Mouse (Mus musculus) neural tube, embryonic 15.5 days (tissue): ENCODE results near the gene Klhl10. TPM values are rescaled to one million over a fixed set of nuclear protein-coding genes. Genes with fewer than 3 reads are reported as not detected.

Source experiments
- ATAC-seq: fragments of 200-750 bp; cut with Nextera tagmentation; 2 replicates; pipeline ENCODE4 v1.8.0; 2017; ENCODE audit warnings: mild to moderate bottlenecking, moderate TSS enrichment, moderate library complexity; ENCODE audit not compliant: low FRiP score
- H3K27ac ChIP-seq: fragments of 300-500 bp; sonication (generic); replicated peaks from 2 replicates; pipeline ENCODE4 v1.5.1; 2015; ENCODE audit warnings: mild to moderate bottlenecking, inconsistent platforms
- H3K27me3 ChIP-seq: fragments of 300-500 bp; sonication (generic); replicated peaks from 2 replicates; pipeline ENCODE4 v1.6.1; 2015; ENCODE audit warnings: inconsistent platforms
- H3K36me3 ChIP-seq: fragments of 300-500 bp; sonication (generic); 2 replicates; pipeline ENCODE4 v1.6.1; 2015; ENCODE audit warnings: inconsistent platforms
- H3K4me1 ChIP-seq: fragments of 300-500 bp; sonication (generic); 2 replicates; pipeline ENCODE4 v1.6.1; 2015; ENCODE audit warnings: inconsistent platforms
- H3K4me2 ChIP-seq: fragments of 300-500 bp; sonication (generic); 2 replicates; pipeline ENCODE4 v1.6.1; 2015; ENCODE audit warnings: inconsistent platforms, mild to moderate bottlenecking, moderate library complexity
- H3K4me3 ChIP-seq: fragments of 300-500 bp; sonication (generic); replicated peaks from 2 replicates; pipeline ENCODE4 v1.5.1; 2015; ENCODE audit warnings: mild to moderate bottlenecking, inconsistent platforms
- H3K9ac ChIP-seq: fragments of 300-500 bp; sonication (generic); replicated peaks from 2 replicates; pipeline ENCODE4 v1.6.1; 2015; ENCODE audit warnings: mild to moderate bottlenecking, inconsistent platforms
- H3K9me3 ChIP-seq: fragments of 300-500 bp; sonication (generic); replicated peaks from 2 replicates; pipeline ENCODE4 v1.6.1; 2016; ENCODE audit warnings: inconsistent platforms
- WGBS: fragments of 180-500 bp; shearing (Covaris S2); methylation state at CpG from one replicate; pipeline ENCODE4 v1.1.7; 2015; ENCODE audit warnings: mixed read lengths; 5-methylcytosine and 5-hydroxymethylcytosine counted together
- microRNA-seq: library from miRNA; unstranded; fragments of <30 nt; microRNA quantifications from one replicate; pipeline ENCODE4, GENCODE M21; 2017
- polyA plus RNA-seq: library from polyadenylated mRNA; unstranded; fragments of >200 nt; fragmentation: Nextera tagmentation; extraction: Ambion mirVana; gene quantifications from 2 replicates; pipeline ENCODE4 v1.2.1, GENCODE M21; 2015

The Klhl10 gene
- polyA plus RNA-seq, 1 experiment from 2014 or later: 0.84 TPM

DNA sequence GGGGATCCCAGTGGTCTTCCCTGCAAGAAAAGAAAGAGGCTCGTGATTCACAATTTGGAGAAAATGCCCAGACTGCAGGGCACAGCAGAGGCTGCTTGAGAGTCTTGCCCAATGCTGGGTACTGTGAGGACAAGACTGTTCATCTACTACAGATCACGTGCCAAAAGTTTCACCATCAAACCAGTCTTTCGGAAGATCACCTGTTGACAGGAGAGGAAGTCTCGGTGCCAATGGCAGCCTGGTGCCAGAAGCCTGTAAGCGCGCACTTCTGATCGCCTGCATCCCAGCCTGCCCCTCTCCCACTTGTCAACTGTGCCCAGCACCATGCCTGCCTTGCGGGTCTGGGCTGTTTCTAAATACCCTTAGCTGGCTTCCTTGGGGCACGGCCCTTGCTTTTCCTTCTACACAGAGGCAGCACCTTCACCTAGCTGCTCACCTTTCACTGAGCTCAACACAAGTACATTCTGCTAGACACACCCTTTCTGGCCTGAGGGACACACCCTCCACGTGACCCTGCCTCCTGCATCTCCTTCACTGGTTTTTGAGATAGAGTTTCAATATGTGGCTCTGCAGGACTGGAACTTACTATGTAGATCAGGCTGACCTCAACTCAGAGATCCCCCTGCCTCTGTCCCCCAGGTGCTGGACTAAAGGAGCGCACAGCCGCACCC, 63.4 kb downstream of the Klhl10 start:
- no peak for ATAC-seq
- H3K36me3 ChIP-seq: peaks cover 90% of the 10 kb centered on the region
- no peaks in the 10 kb centered on the region for H3K27me3 ChIP-seq
- no peak overlapping the region for H3K4me3 ChIP-seq
- no peaks in the 10 kb centered on the region for H3K9me3 ChIP-seq
- H3K4me1 ChIP-seq: no peaks in the 10 kb centered on the region
- H3K9ac ChIP-seq: no peak overlapping the region
- no peak overlapping the region for H3K4me2 ChIP-seq
- 96% methylated on average over 12 of the region's 12 CpGs for WGBS
- no peak overlapping the region for H3K27ac ChIP-seq

DNA sequence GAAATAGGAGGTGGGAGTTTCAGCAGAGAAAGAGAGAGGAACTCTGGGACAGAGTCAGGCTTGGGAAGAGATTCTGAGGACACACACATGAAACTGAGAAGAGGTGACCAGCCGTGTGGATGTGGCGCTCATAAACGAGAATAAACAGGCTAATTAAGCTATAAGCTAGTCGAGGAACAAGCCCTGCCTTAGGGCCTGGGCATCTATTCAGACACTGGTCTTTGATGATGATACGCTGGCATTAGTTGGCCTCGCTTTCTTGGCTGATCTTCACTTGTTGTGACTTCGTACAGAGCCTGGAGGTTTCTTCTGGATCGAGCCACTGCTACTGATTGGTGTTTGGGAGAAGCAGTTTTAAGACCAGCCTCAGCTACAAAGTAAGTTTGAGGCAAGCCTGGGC, 64.3 kb downstream of the Klhl10 start:
- Histone ChIP-seq H3K27me3 (no peaks in the 10 kb centered on the region), H3K36me3 (peaks cover 85% of the 10 kb centered on the region), H3K4me1 (no peaks in the 10 kb centered on the region), H3K9ac (no peak overlapping the region), H3K4me2 (no peak overlapping the region), H3K27ac (no peak overlapping the region), H3K9me3 (no peaks in the 10 kb centered on the region), H3K4me3 (no peak overlapping the region)
- 97% methylated on average over 8 of the region's 8 CpGs for WGBS
- no peak for ATAC-seq

Small RNA genes lying within 50 kb of the gene (microRNA-seq; reads per million reads assigned to microRNA genes)
- not detected for gene Gm27374
- 0.52 reads per million for gene Mir7116

Other genes starting within 250 kb of the Klhl10 start
- gene Krt9, start 248.7 kb upstream of the Klhl10 start, polyA plus RNA-seq: 0.06 and 0.08 TPM in 2 replicates
- gene Krt14, start 234.4 kb upstream of the Klhl10 start, polyA plus RNA-seq: 1.7 and 6.3 TPM in 2 replicates
- gene Krt16, start 193.0 kb upstream of the Klhl10 start, polyA plus RNA-seq: 0.27 TPM in 1 of 2 replicates, not detected in the other
- 0.73 and 63.9 TPM in 2 replicates for gene Krt17, start 180.9 kb upstream of the Klhl10 start, polyA plus RNA-seq
- not detected in 2 replicates for gene Krt42, start 172.0 kb upstream of the Klhl10 start, polyA plus RNA-seq
- 1,270 and 1,336 TPM in 2 replicates for gene Eif1, start 122.0 kb upstream of the Klhl10 start, polyA plus RNA-seq
- 0.75 TPM in 1 of 2 replicates, not detected in the other for gene Gast, start 107.5 kb upstream of the Klhl10 start, polyA plus RNA-seq
- 233 and 264 TPM in 2 replicates for gene Hap1, start 85.8 kb upstream of the Klhl10 start, polyA plus RNA-seq
- 58.2 and 74.6 TPM in 2 replicates for gene Jup, start 44.2 kb upstream of the Klhl10 start, polyA plus RNA-seq
- 24.3 and 24.4 TPM in 2 replicates for gene P3h4, start 27.1 kb upstream of the Klhl10 start, polyA plus RNA-seq
- 29.8 and 38.9 TPM in 2 replicates for gene Fkbp10, start 26.2 kb upstream of the Klhl10 start, polyA plus RNA-seq
- 118 and 121 TPM in 2 replicates for gene Nt5c3b, start 109 bp upstream of the Klhl10 start, polyA plus RNA-seq
- gene Klhl11, start 30.8 kb downstream of the Klhl10 start, polyA plus RNA-seq: 9.1 and 10.1 TPM in 2 replicates
- gene Acly, start 86.1 kb downstream of the Klhl10 start, polyA plus RNA-seq: 213 and 218 TPM in 2 replicates
- 1.2 and 2.1 TPM in 2 replicates for gene Ttc25, start 103.7 kb downstream of the Klhl10 start, polyA plus RNA-seq
- 62.0 and 74.6 TPM in 2 replicates for gene Cnp, start 133.0 kb downstream of the Klhl10 start, polyA plus RNA-seq
- gene Nkiras2, start 177.3 kb downstream of the Klhl10 start, polyA plus RNA-seq: 90.1 and 96.3 TPM in 2 replicates
- gene Dnajc7, start 178.3 kb downstream of the Klhl10 start, polyA plus RNA-seq: 287 and 298 TPM in 2 replicates